Mouse (Mus musculus): ENCODE measurements around the gene Tfap2e. TPM values are rescaled to one million over a fixed set of nuclear protein-coding genes. Genes with fewer than 3 reads are reported as not detected.

Gene Tfap2e
- polyA plus RNA-seq, 1 experiment from 2014 or later = not detected

DNA sequence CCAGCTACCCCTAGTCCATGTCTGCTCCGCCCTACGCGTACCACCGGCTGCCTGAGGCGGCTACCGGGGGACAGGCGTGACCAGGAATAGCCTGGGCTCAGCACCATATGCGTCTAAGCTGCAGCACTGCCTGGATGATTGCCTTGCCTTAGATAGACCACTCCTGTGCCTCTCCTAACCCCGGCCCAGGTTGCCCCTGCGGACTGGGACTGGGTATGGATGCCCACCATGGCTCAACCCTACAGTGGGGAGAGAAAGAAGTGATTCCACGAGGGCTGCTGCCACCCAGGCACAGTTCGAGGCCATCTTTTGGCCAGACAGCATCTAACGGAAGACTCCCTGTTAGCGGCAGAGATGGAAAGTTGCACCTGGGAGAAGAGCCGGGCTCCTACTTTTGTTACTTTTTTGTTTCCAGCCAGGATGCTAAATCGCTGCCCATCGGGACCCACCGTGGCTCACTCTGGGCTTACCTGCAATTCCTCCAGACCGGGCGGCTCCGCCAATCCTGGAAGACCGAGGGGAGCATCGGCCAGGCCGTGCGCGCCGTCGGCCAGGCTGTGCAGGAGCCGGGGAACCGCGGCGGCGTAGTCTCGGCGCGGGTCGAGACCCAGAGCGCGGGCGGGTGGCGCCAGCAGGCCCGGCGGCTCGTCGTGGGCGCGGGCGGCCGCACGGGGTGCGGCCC, 1.2 kb downstream of the Tfap2e start:
- no peak for ATAC-seq (ENCODE audit: insufficient read depth)
- Histone ChIP-seq H3K9me3 (ENCODE audit: low read depth, low read length) (no peaks in the 10 kb centered on the region), H3K27ac (ENCODE audit: low read depth) (no peak overlapping the region), H3K4me1 (ENCODE audit: insufficient read depth) (peaks cover 2% of the 10 kb centered on the region; the same call in 1 of the 2 replicates), H3K36me3 (ENCODE audit: insufficient read depth) (no peaks in the 10 kb centered on the region), H3K9ac (no peak overlapping the region; the same call in 1 of the 2 replicates), H3K4me2 (peak overlapping the region; percentile 56), H3K27me3 (ENCODE audit: insufficient read depth, low read length) (peaks cover 90% of the 10 kb centered on the region), H3K4me3 (ENCODE audit: low read depth, low read length) (peak overlapping the region; percentile 33)
- DNase-seq = no peak
- no peak for TF ChIP-seq CTCF (IDR thresholded peaks at IDR 0.05; ENCODE audit: low read depth)
- WGBS = 3% methylated on average over 49 of the region's 51 CpGs

DNA sequence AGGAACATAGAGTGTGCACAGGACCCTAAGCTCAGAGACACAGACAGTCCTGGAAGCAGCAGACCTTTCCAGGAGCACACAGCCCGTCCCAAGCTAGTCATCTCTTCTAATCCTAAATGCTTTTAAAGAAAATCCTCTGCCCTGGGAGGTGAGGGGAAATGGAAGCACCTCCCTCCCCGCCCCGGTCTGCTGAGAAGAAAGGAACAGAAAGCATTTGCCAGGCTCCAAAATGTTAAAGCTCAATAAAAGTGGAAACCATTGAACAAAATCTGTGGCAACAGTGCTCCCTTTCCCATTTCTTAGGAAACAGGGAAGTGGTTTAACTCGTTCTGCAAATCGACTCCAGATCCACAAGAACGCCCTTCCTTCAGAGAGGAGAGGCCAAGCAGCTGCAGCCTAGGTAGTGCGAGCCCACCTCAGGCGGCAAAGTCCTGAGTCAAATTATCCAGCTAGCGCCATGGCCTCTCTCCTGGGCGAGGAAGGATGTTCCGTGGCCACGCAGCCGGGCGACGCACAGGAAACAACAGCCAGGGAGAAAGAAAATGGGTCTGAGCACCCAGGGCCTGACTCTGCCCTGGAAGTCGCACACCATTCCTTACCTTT, 1.9 kb downstream of the Tfap2e start:
- Histone ChIP-seq H3K9ac (no peak overlapping the region), H3K9me3 (ENCODE audit: low read depth, low read length) (no peaks in the 10 kb centered on the region), H3K4me3 (ENCODE audit: low read depth, low read length) (no peak overlapping the region), H3K4me2 (no peak overlapping the region), H3K36me3 (ENCODE audit: insufficient read depth) (no peaks in the 10 kb centered on the region), H3K27ac (ENCODE audit: low read depth) (no peak overlapping the region), H3K4me1 (ENCODE audit: insufficient read depth) (peaks cover 2% of the 10 kb centered on the region; the same call in 1 of the 2 replicates), H3K27me3 (ENCODE audit: insufficient read depth, low read length) (peaks cover 91% of the 10 kb centered on the region)
- no peak for DNase-seq
- TF ChIP-seq CTCF (IDR thresholded peaks at IDR 0.05; ENCODE audit: low read depth) = no peak
- 4% methylated on average over 16 of the region's 16 CpGs for WGBS
- ATAC-seq (ENCODE audit: insufficient read depth) = no peak

DNA sequence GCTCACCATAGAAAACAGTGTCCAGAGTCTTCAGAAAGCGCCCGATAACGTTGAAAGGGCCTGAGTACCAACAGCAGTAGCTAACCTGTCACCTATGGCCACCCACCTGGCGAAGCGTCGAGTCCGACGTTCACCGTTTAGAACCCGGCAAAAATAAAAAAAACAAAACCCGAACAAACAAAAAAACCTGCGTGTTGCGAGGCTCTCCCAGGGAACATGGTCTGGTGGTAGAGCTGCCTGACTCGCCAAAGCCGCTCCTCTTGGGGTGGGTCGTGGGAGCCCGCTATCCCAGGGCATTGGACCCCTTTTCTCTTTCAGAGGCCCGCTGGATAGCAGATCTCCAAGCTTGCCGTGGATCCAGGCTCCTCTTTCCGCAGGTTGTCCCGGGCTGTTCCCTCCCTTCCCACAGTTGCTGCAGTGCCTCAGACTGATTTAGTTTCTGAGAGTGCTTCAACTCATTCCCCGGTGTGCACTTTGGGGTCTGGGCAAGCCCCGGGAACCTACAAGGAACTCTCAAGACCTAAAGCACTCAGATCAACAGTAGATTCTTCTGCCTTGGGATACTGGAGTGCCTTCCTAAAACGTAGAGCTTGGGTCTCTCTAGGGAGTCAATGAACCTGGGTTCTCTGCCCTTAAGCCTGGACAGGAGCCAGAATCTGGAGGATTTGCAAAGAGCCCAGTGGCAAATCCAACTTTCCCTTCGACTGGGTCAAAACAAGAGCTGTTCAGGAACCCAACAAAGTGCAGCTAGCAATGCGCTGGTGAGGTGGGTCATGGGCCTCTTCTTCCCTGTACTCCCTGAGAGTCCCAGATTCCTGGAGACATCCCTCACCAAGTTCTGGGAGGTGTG, 3.3 kb downstream of the Tfap2e start:
- no peak overlapping the region for H3K27ac ChIP-seq (ENCODE audit: low read depth)
- peaks cover 80% of the 10 kb centered on the region for H3K27me3 ChIP-seq (ENCODE audit: insufficient read depth, low read length)
- TF ChIP-seq CTCF (IDR thresholded peaks at IDR 0.05; ENCODE audit: low read depth) = no peak
- peak overlapping the region; percentile 12; the same call in 1 of the 2 replicates for H3K4me3 ChIP-seq (ENCODE audit: low read depth, low read length)
- H3K9me3 ChIP-seq (ENCODE audit: low read depth, low read length) = no peaks in the 10 kb centered on the region
- peaks cover 2% of the 10 kb centered on the region; the same call in 1 of the 2 replicates for H3K4me1 ChIP-seq (ENCODE audit: insufficient read depth)
- ATAC-seq (ENCODE audit: insufficient read depth) = no peak
- DNase-seq = no peak
- 7% methylated on average over 26 of the region's 26 CpGs for WGBS
- H3K4me2 ChIP-seq = 0 out of 2 replicates have a peak overlapping the region, but pooled peaks have one; percentile 8
- H3K36me3 ChIP-seq (ENCODE audit: insufficient read depth) = no peaks in the 10 kb centered on the region
- H3K9ac ChIP-seq = no peak overlapping the region

DNA sequence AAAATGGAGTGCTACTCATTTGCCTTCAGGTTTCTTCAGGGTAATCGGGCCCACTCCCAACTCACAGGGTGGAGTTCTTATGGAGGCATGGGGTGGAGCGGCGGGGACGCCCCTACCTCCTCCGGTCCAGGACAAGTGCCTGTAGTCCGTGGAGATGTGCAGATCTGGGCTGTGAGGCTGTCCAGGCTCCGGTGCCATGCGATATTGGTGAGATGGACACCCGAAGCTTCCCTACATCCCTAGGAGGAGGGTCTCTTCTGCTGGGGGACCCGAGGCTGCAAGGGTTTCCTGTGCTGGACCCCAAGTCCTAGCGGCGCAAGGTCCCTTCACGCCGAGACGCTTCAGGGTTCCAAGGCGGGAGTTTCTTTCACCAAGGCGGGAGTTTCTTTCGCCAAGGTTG, 3.9 kb downstream of the Tfap2e start:
- WGBS = 3% methylated on average over 18 of the region's 18 CpGs
- peaks cover 2% of the 10 kb centered on the region; the same call in 1 of the 2 replicates for H3K4me1 ChIP-seq (ENCODE audit: insufficient read depth)
- H3K36me3 ChIP-seq (ENCODE audit: insufficient read depth) = no peaks in the 10 kb centered on the region
- no peaks in the 10 kb centered on the region for H3K9me3 ChIP-seq (ENCODE audit: low read depth, low read length)
- DNase-seq = no peak
- no peak overlapping the region for H3K27ac ChIP-seq (ENCODE audit: low read depth)
- peak overlapping the region; percentile 12; the same call in 1 of the 2 replicates for H3K4me3 ChIP-seq (ENCODE audit: low read depth, low read length)
- ATAC-seq (ENCODE audit: insufficient read depth) = no peak
- no peak for TF ChIP-seq CTCF (IDR thresholded peaks at IDR 0.05; ENCODE audit: low read depth)
- H3K27me3 ChIP-seq (ENCODE audit: insufficient read depth, low read length) = peaks cover 78% of the 10 kb centered on the region
- H3K9ac ChIP-seq = no peak overlapping the region
- H3K4me2 ChIP-seq = 0 out of 2 replicates have a peak overlapping the region, but pooled peaks have one; percentile 8

DNA sequence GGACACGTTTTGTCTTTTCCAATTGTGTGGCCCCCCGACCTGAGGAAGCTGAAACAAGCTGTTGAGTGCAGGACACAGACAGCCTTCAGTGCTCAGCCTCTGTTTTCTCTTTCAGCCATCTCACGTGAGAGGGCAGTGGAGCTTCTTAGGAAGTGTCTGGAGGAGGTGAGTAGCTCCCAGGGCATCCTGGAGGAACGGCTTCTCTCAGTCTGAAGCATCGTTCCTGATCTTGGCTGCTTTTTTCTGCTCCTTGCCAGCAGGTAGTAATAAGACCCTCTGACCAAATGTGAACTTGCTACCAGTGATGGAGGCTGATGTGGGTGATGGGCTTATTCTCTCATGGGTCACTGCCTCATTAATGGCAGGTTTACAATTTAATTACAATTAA, 28.6 kb downstream of the Tfap2e start:
- Histone ChIP-seq H3K4me3 (ENCODE audit: low read depth, low read length) (no peak overlapping the region), H3K27ac (ENCODE audit: low read depth) (no peak overlapping the region), H3K36me3 (ENCODE audit: insufficient read depth) (peaks cover 72% of the 10 kb centered on the region), H3K4me2 (no peak overlapping the region), H3K4me1 (ENCODE audit: insufficient read depth) (no peaks in the 10 kb centered on the region), H3K27me3 (ENCODE audit: insufficient read depth, low read length) (no peaks in the 10 kb centered on the region), H3K9ac (no peak overlapping the region), H3K9me3 (ENCODE audit: low read depth, low read length) (no peaks in the 10 kb centered on the region)
- no peak for ATAC-seq (ENCODE audit: insufficient read depth)
- DNase-seq = no peak
- no peak for TF ChIP-seq CTCF (IDR thresholded peaks at IDR 0.05; ENCODE audit: low read depth)
- WGBS = 80% methylated on average over 5 of the region's 5 CpGs

DNA sequence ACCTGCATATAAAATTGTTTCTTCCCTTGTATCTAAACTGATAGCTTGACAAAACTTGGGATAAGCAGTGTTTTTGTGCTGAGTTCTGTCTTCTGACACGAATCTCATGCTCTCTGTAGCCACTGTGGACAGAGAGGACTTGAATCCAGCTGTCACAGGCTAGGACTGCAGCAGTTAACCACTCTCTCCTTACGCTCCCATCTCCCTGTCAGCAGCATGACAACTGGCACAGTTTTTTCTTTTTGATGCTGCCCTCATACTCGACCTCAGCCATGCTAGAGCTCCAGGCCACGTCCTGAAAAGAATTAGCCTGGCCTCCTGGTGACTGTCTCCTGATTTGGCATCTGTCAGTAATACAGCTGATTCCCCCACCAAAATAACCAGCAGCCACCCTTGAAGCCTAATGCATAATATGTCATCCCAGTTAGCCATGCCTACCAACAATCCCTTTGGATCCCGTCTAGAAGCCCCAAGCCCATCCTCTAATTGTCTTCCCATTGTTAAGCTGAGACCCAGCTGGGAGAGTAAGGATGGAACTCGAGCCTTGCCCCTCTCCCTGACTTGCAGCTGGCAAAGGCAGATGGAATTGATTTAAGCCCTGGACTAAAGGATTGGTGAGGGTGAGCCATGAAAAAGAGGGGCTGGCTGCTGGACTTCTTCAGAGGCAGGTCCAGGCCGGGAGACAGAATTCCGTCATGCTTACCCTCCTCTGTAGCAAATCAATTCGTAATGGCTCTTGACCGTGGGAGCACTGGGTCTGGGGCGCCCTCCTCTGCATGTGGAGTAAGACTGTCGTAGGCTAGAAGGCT, 29.2 kb downstream of the Tfap2e start:
- peaks cover 72% of the 10 kb centered on the region for H3K36me3 ChIP-seq (ENCODE audit: insufficient read depth)
- no peak for ATAC-seq (ENCODE audit: insufficient read depth)

More for the DNA sequence above, 29.2 kb downstream of the Tfap2e start:
- no peaks in the 10 kb centered on the region for H3K9me3 ChIP-seq (ENCODE audit: low read depth, low read length)
- TF ChIP-seq CTCF (IDR thresholded peaks at IDR 0.05; ENCODE audit: low read depth) = no peak
- no peaks in the 10 kb centered on the region for H3K4me1 ChIP-seq (ENCODE audit: insufficient read depth)
- H3K4me3 ChIP-seq (ENCODE audit: low read depth, low read length) = no peak overlapping the region
- no peak overlapping the region for H3K27ac ChIP-seq (ENCODE audit: low read depth)
- WGBS = 86% methylated on average over 12 of the region's 12 CpGs
- DNase-seq = no peak
- no peaks in the 10 kb centered on the region for H3K27me3 ChIP-seq (ENCODE audit: insufficient read depth, low read length)
- H3K9ac ChIP-seq = no peak overlapping the region
- H3K4me2 ChIP-seq = no peak overlapping the region
